Mouse (Mus musculus) kidney, adult 9 months (tissue): ENCODE data around the gene Tmppe.
A peak's percentile ranks its signal among the peaks of the same experiment; 100 is the strongest.

ENCODE experiments used
- DNase-seq: peaks from one replicate; pipeline ENCODE4 v3.0.0; 2022

Tmppe gene

DNA sequence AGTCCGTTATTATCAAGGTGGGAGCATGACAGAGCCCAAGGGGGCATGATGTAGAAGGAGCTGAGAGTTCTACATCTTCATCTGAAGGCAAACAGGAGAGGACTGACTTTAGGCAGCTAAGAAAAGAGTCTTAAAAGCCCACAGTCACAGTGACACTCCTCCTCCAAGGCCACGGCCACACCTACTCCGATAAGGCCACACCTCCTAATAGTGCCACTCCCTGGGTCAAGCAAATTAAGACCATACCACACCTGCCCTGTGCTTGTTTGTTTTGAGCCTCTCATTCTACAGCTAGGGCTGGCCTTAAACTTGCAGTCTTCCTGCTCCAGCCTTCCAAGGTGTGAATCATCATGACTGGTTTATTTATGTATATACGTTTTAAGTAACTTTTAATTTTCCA lies 5.6 kb upstream of the Tmppe start:
- no peak for DNase-seq

DNA sequence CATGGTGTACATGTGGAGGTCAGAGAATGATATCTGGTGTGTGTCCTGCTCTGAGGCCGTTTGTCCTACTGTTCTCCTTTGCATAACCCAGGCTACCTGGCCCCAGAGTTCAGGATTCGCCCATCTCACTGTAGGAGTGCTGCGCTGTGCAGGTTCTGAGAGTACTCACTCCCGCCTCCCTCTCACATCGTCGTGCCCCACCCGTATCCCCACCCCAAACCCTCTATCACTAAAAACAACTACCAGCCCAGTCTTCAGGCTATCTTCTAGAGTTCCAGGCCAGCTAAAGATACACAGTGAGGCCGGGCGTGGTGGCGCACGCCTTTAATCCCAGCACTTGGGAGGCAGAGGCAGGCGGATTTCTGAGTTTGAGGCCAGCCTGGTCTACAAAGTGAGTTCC lies 1.2 kb upstream of the Tmppe start:
- no peak for DNase-seq

DNA sequence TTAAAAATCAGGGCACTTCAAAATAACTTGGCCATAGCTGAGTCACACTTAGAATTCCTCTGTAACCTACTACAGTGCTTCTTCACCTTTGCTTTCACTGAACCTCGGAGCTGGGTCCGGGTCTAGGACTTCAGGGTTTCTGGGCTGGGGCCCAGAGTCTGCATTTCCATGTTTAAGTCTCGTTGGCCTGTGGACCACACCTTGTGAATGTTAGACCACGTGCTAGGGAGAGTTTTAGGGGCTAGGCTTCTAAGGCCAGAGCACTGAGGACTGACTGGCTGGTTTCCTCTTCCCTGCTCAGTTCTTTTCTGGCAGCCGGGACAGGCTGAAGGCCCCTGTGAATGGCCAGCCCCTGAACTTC lies 337 bp upstream of the Tmppe start:
- no peak for DNase-seq

DNA sequence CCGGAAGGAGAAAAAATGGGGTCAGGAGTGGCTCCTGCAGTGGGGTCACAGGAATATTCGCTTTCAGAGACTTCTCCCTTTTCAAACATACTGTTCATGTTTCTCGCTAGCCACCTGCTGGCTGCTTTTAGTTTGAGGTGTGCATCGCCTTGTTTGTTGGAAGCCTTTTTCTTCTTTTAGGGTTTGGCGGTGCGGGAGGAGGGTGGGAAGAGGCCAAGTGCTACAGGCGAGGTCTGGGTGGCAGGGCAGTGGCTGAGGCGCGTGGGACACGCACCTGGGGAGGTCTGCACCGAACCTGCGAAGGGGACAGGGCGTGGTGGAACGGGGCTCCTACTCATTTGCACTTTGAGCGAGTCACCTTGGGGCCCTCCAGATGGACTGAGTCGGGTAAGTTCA lies 778 bp downstream of the Tmppe start:
- DNase-seq: peak; percentile 79

DNA sequence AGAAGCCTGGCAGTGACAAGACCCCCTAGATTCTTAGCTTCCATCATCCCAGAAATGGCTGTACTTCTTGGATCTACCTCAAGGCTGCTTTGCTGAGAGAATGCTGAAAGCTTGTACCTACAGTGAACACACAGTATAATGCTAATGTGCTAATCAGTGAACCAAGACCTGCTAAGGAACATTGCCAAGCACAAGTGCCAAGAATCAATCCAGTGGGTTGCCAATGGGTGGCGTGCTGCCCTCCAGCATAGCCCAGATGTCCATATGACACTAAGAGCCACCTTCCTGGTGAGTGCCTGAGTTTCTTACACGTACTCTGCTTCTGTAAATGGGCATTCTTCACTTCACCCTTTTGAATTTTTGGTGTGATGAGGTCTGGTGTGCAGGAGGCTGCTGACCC lies 6.8 kb downstream of the Tmppe start:
- peak; percentile 92 for DNase-seq

DNA sequence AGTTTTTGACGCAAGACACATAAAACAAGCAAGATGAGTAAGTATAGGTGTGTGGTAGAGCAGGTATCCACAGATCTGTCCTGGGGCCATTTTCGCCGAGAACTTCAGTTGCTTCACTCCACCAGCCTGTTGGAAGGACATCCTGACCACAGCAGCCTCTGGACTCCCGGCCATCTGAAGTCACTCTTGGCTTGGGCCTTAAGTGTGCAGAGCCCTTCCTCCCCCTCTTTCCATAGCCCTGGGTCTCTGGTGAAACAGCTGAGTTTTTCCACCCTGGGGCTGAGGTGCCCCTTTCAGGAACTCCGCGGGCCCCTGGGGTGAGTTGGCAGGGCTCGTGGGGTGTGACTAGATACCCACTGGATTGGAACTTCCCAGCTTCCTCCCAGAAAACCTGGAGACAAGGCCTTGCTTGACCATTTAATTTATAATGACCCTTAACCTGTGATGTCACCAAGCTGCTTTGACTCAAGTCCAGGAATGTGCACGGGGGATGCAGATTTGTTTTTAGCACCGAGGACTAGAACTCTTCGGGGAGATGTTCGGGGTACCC lies 9.5 kb downstream of the Tmppe start:
- DNase-seq: peak; percentile 53

DNA sequence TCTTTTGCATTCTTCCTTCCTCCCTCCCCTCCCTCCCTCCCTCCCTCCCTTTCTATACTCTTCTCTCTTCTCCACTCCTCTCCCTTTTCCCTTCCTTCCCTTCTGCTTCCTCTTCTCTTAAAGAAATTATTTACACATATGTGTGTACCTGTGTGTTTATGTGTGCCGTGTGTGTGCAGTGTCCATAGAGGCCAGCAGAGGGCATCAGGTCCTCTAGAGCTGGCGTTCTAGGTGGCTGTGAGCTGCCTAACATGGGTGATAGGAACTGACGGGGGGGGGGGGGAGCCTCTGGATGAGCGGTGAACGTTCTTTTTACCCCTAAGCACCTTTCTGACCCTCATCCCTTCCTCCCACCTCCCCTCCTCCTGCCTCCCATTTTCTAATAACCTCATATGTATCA lies 10.4 kb downstream of the Tmppe start:
- no peak for DNase-seq

DNA sequence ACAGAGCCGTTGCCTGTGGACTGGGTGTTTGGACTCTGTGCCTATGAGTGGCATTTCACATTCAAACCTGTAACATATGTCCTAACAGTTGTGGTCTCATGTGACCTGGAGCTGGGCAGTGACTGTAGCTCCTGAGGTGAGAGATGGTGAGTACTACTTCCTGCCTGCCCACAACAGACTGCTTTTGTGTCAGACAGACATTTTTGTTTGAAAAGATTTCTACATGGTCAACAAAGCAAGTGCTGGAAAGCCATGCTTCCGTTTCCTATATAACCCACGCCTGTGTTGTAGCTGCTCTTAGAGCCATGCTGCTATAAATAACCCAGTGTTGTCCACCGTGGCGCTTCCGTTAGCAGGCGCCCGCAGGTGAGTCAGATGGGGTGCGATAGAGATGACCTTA lies 11.5 kb downstream of the Tmppe start:
- DNase-seq: no peak

DNA sequence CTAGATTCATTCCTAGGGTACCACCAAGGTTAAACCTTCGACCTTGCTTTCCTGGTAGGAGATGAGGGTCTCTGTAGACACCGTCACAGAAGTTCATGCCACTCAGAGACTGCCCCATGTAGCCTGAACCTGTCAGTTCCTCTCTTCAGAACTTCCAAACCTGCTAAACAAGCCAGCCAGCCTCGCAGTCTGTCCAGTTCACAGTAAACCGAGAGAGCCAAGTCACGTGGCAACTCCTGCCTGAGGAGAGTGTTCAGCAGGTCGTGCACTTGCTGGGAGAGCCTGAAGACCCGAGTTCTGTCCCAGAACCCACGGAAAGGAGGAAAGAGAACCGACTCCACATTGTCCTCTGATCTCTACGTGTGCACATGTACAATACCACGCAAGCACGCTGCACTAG lies 13.0 kb downstream of the Tmppe start:
- DNase-seq: peak; percentile 74

DNA sequence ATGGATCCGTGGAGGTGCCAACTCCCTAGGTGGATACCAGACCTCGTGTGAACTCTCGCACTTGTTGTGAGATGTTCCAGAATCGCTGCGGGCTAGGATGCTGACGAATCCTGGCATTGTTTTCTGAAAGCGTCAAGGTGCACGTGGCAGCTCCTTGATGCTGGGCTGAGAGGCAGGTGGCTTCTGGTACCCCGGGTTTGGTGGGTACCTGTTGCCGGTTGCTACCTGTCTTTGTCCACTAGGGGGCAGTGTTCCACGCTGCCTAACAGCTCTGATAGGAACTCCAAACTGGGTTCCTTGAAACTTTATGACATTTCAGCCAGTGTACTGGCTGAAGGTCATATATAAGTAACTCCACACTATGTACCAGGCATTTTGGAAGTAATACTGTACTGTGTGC lies 14.8 kb downstream of the Tmppe start:
- DNase-seq: peak; percentile 55

DNA sequence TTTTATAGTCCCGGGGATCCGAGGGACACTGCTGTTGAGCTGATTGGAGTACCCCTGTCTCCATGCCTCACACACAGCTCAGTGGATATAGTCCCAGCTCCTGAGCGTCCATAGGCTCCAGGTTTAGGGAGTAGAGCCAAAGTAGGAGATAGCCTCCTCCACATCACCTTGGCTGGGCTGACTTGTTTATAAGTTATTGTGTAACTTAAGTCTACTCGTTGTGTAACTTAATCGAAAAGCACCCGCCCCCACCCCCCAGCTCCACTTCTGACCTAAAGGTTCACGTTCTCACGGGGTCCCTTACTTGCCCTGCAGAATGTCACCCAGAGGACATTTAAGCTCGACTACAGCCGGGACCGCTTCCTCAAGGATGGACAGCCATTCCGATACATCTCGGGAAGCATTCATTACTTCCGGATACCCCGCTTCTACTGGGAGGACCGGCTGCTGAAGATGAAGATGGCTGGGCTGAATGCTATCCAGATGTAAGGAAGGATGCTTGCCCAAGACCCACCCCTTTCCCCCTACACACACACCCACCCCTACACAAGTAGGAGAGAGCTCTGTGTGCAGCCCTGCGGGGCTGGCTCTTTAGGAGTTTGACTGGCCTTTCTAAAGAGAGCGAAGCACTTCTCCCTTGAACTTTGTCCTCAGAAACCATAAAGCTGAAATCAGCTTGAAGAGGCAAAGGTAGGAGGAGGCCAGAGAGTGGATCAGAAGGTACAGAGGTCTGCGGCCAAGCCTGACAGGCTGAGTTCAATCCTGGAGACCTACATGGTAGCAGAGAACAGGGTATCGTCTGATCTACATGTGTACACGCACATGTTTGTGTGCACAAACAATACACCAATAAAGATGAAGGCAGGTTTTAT lies 16.0 kb downstream of the Tmppe start:
- peak; percentile 71 for DNase-seq

DNA sequence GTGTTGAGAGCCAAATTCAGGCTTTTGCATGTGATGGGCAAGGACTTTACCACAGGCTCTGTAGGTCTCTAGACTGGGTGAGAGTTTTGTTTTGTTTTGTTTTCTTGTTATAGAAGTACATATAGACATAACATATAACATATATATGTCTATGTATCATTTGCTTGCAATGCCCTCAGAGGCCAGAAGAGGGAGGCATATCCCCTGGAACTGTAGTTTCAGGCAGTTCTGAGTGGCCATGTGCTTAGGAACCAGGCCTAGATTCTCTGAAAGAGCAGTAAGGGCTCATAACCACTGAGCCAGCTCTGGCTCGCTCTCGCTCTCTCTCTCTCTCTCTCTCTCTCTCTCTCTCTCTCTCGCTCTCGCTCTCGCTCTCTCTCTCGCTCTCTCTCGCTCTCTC lies 17.3 kb downstream of the Tmppe start:
- DNase-seq: peak; percentile 58

DNA sequence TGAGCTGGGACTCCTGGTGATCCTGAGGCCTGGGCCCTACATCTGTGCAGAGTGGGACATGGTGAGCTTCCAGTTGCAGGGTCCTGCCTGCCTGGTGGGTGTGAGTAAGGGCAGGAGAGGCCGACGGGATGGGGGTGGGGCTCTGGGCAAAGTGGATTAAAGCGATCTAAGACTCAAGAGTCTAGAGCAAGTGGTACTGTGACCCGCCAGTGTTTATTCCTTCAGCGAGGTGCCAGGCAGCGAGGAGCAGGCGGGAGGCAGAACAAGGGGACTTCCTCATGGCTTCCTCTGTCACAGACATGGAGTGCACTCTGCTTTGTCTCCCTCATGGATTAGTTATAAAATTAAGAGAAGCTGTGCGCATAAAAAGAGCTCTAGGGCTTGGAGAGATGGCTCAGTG lies 19.5 kb downstream of the Tmppe start:
- no peak for DNase-seq

DNA sequence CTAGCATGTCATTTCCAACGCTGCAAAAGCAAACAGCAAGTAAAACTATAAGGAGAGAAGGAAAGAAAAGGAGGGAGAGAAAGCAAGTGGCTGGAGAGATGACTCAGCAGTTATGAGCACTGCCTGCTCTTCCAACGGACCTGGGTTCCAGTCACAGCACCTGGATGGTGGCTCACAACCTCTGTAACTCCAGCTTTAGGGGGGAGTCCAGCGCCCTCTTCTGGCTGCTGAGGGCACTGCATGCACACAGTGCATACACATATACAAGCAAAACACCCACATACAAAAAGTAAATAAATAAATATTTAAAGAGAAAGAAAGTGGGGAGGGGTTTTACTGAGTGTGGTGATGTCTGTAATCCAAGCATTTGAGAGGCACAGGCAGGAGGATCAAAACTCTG lies 20.1 kb downstream of the Tmppe start:
- no peak for DNase-seq

DNA sequence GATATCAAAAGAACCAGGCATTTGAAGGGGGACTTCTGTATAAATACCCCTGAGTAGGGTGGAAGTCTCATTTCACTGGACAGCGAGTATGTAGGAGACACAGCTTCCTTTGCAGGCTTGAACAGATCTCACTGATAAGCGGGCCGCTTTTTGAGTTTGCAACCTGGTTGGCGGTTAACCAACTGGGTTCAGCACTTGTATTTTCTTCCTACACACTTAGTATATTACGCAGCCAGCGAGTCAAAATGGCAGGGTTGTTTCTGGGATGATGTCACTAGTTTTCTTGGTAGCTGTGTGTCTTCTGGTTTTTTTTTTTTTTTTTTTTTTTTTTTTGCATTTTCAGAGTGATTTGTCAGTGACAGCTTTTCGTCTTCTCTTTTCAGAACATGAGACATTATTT lies 20.9 kb downstream of the Tmppe start:
- no peak for DNase-seq

DNA sequence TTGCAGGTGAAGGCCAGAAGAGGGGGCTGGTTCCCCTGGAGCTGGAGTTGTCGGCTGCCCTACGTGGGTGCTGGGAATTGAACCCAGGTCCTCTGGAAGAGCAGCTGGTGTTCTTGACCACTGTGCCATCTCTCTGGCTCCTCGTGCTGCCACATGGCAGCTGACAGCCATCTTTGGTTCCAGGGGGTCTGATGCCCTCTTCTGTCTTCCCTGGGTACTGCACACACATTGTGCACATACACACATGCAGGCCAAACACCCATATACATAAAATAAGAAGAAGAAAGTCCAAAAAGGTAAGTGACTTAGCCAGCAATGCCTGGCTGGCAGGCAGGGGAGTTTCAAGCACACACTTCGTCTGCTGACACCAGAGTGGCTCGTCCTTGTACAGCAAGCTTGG lies 24.7 kb downstream of the Tmppe start:
- no peak for DNase-seq

DNA sequence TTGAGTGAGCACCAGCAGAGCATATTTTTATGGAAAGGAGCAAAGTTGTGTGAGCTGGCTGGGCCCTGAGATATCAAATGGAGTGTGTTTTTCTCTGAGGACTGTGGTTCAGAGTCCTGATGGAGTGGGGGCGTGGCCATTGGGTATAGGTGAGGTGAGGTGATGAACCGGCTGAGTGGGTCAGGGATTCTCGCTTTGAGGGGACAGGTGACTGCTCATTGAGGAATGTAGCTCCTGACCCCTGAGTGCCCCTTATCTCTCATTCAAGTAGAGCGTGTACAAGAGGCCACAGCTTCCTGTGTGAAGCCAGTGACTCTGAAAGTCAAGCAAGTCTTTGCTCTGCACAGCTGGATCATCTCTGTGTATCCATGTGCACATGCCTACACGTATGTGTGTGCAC lies 25.3 kb downstream of the Tmppe start:
- DNase-seq: no peak

DNA sequence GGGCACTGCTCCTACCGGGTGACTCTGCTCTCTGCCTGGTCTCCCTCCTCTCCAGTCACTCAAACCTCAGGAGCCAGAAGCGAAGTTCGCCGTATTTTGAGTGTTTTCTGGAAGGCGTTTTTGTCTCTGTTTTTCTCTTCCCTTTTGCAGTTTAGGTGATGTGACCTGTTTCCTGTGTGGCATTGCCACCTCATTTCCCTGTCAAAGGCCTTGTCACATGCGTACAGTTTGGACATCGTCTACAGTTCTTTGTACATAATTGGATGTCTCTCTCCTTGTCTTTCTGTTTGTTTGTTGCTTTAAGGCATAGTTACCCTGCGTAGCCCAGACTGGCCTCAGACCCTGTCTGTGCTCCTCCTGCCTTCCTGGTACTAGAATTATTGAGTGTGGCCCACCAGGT lies 26.5 kb downstream of the Tmppe start:
- no peak for DNase-seq

DNA sequence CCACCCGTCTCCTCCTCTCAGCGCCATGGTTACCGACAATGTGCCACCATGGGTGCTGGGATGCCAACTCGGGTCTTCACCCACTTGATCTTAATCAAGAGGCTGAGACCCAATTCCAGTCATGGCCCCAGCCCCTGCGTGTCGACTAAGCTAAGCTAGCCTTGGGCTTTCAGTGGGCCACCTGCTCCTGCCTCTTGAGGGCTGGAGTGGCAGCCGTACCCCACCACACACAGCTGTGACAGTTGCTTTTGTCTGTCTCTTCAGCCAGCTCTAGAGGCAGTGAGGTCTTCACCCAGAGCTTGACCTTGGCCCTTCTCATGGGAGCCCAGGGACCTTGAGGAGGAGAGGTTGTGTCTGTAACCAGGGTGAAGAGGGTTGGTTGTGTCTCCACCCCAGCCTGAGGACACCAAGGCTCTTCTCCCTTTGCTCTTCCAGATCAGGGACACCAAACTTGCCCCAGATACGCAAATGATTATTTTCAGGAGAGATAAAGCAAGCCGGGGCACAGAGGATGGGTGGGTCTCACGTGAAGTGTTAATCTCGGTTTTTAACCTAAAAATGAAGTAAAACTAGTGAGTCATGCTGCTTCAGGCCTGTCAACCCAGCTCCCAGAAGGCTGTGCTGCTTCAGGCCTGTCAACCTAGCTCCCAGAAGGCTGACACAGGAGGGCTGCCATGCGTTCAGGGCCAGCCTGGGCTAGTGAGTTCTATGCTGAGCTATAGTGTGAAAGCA lies 27.4 kb downstream of the Tmppe start:
- DNase-seq: no peak

DNA sequence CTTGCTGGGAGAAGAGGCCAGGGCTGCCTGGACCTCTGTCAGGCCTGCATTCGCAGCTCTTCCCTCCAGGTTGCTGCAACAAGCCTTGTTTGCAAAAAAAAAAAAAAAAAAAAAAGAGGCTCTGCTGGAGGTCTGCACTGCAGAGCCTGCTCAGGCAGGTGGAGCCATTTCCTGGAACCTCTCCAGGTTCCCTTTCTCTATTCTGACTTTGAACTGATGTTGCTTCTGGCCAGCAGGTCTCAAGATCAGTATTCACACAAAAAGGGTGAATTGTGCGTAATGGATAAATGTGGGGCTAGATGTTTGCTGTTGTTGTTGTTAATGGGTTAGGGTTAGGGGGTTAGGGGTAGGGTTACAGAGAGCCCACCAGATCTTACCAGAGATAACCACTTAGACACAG lies 34.8 kb downstream of the Tmppe start:
- DNase-seq: peak; percentile 52

DNA sequence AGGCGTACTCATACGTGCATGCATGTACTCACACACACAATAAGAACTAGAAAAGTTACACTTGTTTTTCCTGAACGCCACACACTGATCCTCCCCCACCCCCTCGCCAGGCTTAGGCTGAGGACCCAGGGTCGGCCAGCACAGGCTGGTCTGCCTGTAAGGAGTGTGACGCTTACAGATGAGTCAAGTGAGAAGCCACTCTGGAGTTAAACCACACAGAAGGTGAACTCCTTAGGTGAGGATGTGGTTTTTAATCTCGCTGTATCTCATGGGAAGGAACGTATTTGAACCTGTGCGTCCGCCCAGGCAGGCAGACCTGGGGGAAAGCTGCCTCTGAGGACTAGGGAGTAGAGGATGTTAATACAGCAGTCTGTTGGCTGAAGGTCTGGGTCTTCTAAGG lies 39.6 kb downstream of the Tmppe start:
- no peak for DNase-seq

DNA sequence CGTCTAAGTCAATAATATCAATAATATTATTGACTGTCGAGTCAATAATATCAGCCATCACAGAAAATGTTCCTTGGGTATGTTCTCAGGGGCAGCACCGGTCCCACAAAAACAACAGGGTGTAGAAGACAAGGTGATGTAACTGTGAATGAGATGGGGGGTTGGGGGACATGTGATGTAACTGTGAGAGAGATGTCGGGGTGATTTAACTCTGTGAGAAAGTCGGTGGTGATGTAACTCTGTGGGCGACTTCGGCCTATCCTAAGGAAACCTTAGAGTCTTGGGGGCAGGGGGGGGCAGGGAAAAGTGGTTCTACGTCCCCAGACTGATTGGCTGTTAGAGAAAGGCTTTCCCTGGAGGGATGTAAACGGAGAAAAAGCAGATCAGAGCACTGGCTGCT lies 41.3 kb downstream of the Tmppe start:
- DNase-seq: no peak

DNA sequence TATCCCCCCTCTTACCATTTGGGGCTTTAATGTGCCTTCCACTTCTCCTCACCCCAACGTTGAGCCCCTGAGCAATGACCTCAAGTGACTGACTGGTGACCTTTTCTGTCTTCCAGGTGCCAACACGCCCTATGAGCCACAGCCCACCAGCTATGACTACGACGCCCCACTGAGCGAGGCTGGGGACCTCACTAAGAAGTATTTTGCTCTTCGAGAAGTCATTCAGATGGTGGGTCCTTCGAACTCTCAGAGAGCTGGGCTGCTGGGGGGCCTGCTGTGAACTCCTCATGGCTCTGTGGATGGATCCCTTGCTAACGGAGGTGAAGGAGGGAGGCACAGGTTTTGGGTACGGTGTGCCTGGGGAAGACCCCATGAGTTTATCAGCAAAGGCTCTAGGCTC lies 42.0 kb downstream of the Tmppe start:
- DNase-seq: no peak

DNA sequence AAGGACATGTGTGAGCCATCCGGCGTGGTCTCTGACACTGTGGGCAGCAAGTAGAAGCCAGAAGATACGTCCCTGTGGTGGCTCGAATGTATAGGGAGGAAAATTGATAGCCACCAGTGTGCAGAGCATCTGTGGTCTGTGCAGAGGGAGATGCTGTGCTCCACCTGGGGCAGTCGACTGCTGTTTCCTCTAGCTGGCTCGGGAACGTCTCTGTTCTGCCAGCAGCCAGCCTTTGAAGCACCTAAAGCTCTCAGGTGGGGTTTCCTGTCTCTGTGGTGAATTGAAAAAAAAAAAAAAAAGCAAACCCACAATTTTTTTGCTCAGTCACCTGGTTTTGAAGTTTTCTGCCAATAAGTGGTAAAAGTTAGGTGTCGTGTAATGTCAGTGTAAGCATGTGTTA lies 42.4 kb downstream of the Tmppe start:
- no peak for DNase-seq
